Mouse (Mus musculus): ENCODE measurements around the gene Sipa1l1. TPM values are rescaled to one million over a fixed set of nuclear protein-coding genes. Genes with fewer than 3 reads are reported as not detected.
A peak's percentile ranks its signal among the peaks of the same experiment; 100 is the strongest.
"Not testable (repeated sequence)": the region's sequence is repeated elsewhere in the genome, so short reads cannot be mapped to it uniquely, and the experiment has no call there.

The Sipa1l1 gene
- polyA plus RNA-seq, 1 experiment from 2014 or later = 34.0 TPM

DNA sequence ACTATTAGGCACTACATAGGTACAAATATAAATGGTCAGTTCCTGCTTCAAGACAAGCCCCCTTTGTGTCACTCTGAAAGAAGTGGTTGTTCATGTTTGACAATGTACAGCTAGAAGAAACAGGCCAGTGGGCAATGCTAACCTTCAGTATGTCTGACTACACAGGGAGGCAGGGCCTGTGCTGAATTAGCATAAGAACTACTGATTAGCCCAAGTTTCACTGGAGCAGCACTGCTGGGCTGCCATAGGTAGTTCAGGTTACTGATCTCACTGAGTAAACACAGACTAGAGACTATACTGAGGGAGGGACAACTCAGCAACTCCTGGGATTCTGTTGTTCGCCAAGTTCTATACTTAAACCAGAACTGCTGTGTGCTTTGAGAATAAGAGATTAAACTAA is 324.1 kb downstream of the Sipa1l1 start:
- not testable (repeated sequence) for H3K9me3 ChIP-seq; H3K36me3 ChIP-seq (replicated peaks); DNase-seq (ENCODE audit: low spot score); H3K4me3 ChIP-seq; H3K4me1 ChIP-seq; H3K27me3 ChIP-seq (replicated peaks; ENCODE audit: low read depth, poor library complexity, severe bottlenecking); H3K27ac ChIP-seq (replicated peaks)
- WGBS = 24% methylated on average over 1 of the region's 1 CpGs

DNA sequence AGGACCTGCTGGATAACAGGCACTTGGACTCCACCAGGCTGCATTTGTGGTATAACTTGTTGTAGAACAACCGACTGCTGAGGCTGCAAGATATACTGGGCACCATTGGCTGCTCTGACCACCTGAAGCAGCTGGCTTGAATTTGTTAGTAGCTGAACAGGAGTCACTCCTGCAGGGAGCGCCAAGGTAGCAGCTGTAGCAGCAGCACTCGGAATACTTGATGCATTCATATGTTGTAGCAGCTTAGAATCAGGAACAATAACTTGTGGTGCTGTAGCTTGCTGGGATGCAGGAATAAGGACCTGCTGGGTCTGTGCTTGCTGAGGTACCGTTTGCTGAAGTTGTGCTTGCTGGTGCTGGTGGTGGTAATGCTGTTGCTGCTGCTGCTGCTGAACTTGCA is 326.8 kb downstream of the Sipa1l1 start:
- Histone ChIP-seq H3K4me3 (no peak overlapping the region), H3K4me1 (peaks cover 2% of the 10 kb centered on the region; the same call in 1 of the 2 replicates), H3K36me3 (replicated peaks) (no peaks in the 10 kb centered on the region), H3K27ac (replicated peaks) (no peak overlapping the region), H3K27me3 (replicated peaks; ENCODE audit: low read depth, poor library complexity, severe bottlenecking) (no peaks in the 10 kb centered on the region), H3K9me3 (no peaks in the 10 kb centered on the region)
- DNase-seq (ENCODE audit: low spot score) = no peak
- WGBS = 84% methylated on average over 4 of the region's 4 CpGs

DNA sequence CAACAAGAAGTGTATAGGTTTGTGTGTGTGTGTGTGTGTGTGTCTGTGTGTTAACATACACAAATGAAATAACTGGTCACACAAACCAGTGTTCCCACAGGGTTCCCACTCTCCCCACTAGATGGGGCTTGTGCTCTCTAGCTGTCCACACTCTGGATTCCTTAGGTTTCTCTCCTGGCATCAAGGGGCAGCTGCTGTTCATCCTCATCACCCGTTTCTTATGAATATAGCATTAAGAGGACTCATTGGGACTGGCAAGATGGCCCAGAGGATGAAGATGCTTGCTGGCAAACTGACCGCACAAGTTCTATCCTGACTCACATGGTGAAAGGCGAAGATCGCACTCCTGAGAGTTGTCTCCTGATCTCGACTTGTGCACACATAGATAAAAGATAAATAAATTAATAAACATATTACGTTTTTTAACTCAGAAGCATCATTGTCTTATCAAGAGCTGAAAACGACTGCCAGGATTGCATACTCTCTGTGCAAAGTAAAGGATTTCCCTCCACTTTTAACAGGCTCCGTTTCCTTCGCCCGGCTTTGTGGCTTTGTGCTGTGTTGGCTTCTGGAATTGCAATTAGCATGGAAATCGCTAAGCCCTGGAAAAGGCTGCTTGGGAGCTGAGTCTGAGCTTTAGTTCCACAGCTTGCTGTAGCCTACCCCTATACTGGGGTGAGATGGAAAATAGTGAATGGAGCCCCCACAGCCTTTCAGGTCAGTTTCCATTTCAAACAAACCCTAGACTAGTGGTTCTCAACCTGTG is 328.9 kb downstream of the Sipa1l1 start:
- no peaks in the 10 kb centered on the region for H3K9me3 ChIP-seq
- no peaks in the 10 kb centered on the region for H3K36me3 ChIP-seq (replicated peaks)
- WGBS = 31% methylated on average over 11 of the region's 11 CpGs
- no peak overlapping the region for H3K27ac ChIP-seq (replicated peaks)
- no peaks in the 10 kb centered on the region for H3K27me3 ChIP-seq (replicated peaks; ENCODE audit: low read depth, poor library complexity, severe bottlenecking)
- peak overlapping the region; percentile 43 for H3K4me3 ChIP-seq
- H3K4me1 ChIP-seq = peaks cover 2% of the 10 kb centered on the region; the same call in 1 of the 2 replicates
- DNase-seq (ENCODE audit: low spot score) = peak; percentile 66

- H3K4me3 ChIP-seq = no peak overlapping the region
- H3K27ac ChIP-seq (replicated peaks) = no peak overlapping the region
- no peaks in the 10 kb centered on the region for H3K9me3 ChIP-seq
- peaks cover 2% of the 10 kb centered on the region; the same call in 1 of the 2 replicates for H3K4me1 ChIP-seq
- no peaks in the 10 kb centered on the region for H3K36me3 ChIP-seq (replicated peaks)
- 88% methylated on average over 4 of the region's 4 CpGs for WGBS
- H3K27me3 ChIP-seq (replicated peaks; ENCODE audit: low read depth, poor library complexity, severe bottlenecking) = no peaks in the 10 kb centered on the region
- DNase-seq (ENCODE audit: low spot score) = no peak
Measured at GRCm38 (mm10) chr12:82498701-82499100, 329.6 kb downstream of the Sipa1l1 start.

- Histone ChIP-seq H3K4me3 (no peak overlapping the region), H3K27ac (replicated peaks) (no peak overlapping the region), H3K27me3 (replicated peaks; ENCODE audit: low read depth, poor library complexity, severe bottlenecking) (no peaks in the 10 kb centered on the region), H3K4me1 (peaks cover 2% of the 10 kb centered on the region; the same call in 1 of the 2 replicates), H3K36me3 (replicated peaks) (no peaks in the 10 kb centered on the region), H3K9me3 (no peaks in the 10 kb centered on the region)
- DNase-seq (ENCODE audit: low spot score) = no peak
- 86% methylated on average over 5 of the region's 5 CpGs for WGBS
Measured at GRCm38 (mm10) chr12:82499731-82500130, 330.6 kb downstream of the Sipa1l1 start.
